Mouse (Mus musculus) fibroblast of lung, adult 2 months (primary cell): ENCODE measurements around the gene Mgat4d.
"Not testable (repeated sequence)": the region's sequence is repeated elsewhere in the genome, so short reads cannot be mapped to it uniquely, and the experiment has no call there.

ENCODE experiments used
- DNase-seq: peaks from one replicate; pipeline ENCODE4 v3.0.0-alpha.2; 2011; ENCODE audit warnings: low read depth

Mgat4d gene

GRCm38 (mm10) chr8:83390006-83390701 lies 41.9 kb downstream of the Mgat4d start:
- DNase-seq, result no peak

GRCm38 (mm10) chr8:83392521-83392920 lies 44.2 kb downstream of the Mgat4d start:
- DNase-seq, result no peak

- no peak for DNase-seq
Measured at GRCm38 (mm10) chr8:83394325-83394724, 46.1 kb downstream of the Mgat4d start.

- DNase-seq, result no peak
Measured at GRCm38 (mm10) chr8:83396680-83397079, 48.4 kb downstream of the Mgat4d start.

- no peak for DNase-seq
Measured at GRCm38 (mm10) chr8:83397726-83398125, 49.5 kb downstream of the Mgat4d start.

- DNase-seq, result no peak
Measured at GRCm38 (mm10) chr8:83405548-83405947, 57.3 kb downstream of the Mgat4d start.

GRCm38 (mm10) chr8:83406836-83407235 lies 58.6 kb downstream of the Mgat4d start:
- no peak for DNase-seq

- DNase-seq, result no peak
Measured at GRCm38 (mm10) chr8:83408496-83408895, 60.2 kb downstream of the Mgat4d start.

GRCm38 (mm10) chr8:83416878-83417277 lies 68.6 kb downstream of the Mgat4d start:
- DNase-seq, result no peak

GRCm38 (mm10) chr8:83417970-83418369 lies 69.7 kb downstream of the Mgat4d start:
- no peak for DNase-seq

- no peak for DNase-seq
Measured at GRCm38 (mm10) chr8:83418805-83419516, 70.7 kb downstream of the Mgat4d start.

GRCm38 (mm10) chr8:83421354-83421753 lies 73.1 kb downstream of the Mgat4d start:
- DNase-seq, result no peak

- peak; percentile 5 for DNase-seq
Measured at GRCm38 (mm10) chr8:83423032-83423825, 75.0 kb downstream of the Mgat4d start.

- DNase-seq, result no peak
Measured at GRCm38 (mm10) chr8:83425202-83425601, 76.9 kb downstream of the Mgat4d start.

- no peak for DNase-seq
Measured at GRCm38 (mm10) chr8:83426104-83426759, 78.0 kb downstream of the Mgat4d start.

- DNase-seq, result no peak
Measured at GRCm38 (mm10) chr8:83426949-83427348, 78.7 kb downstream of the Mgat4d start.

GRCm38 (mm10) chr8:83428621-83429020 lies 80.3 kb downstream of the Mgat4d start:
- DNase-seq, result not testable (repeated sequence)

- DNase-seq, result no peak
Measured at GRCm38 (mm10) chr8:83429071-83429524, 80.8 kb downstream of the Mgat4d start.
